In genomic region chr7:30169583-30170282, GRCm38 (mm10) we compare ENCODE assay signal across 8 mouse cellular contexts. TPM values are rescaled to one million over a fixed set of nuclear protein-coding genes. Genes with fewer than 3 reads are reported as not detected.
DNase-seq lines count a peak whose midpoint lies in the region; ATAC-seq lines count a peak whose summit lies in the region.

Gene Zfp146, minus strand, starts transcription at chr7:30169750.

- H3K9ac ChIP-seq in hindbrain, embryonic 15.5 days, result peak within 1 kb of the TSS; percentile 81

- H3K4me2 ChIP-seq in hindbrain, embryonic 15.5 days, result peak within 1 kb of the TSS; percentile 62

- peaks cover 15% of the 10 kb centered on the region for H3K36me3 ChIP-seq in hindbrain, embryonic 15.5 days

- H3K4me3 ChIP-seq in hindbrain, embryonic 15.5 days, result peak within 1 kb of the TSS; percentile 74

- peak; percentile 96 for ATAC-seq in hindbrain, embryonic 15.5 days (ENCODE audit: low FRiP score, low read depth)

- WGBS in hindbrain, embryonic 15.5 days, result under 1% methylated on average over 36 of the region's 36 CpGs

- no peaks in the 10 kb centered on the region for H3K9me3 ChIP-seq in hindbrain, embryonic 15.5 days

- peak; percentile 99 for DNase-seq in R1 (ENCODE audit: low read depth, low spot score)
- peak; percentile 90 to 95 for DNase-seq in cerebellum, postnatal 36 days
- peak; percentile 93 to 97 for DNase-seq in frontal cortex, postnatal 36 days (ENCODE audit: low spot score in 2 of 2)
- DNase-seq in left cerebral cortex, adult 11 months (ENCODE audit: low spot score), result peak; percentile 92
- DNase-seq in lung, postnatal 4 days, result peak; percentile 93
- peak; percentile 91 for DNase-seq in retina, postnatal 7 days (ENCODE audit: low read depth, low spot score)
- DNase-seq in urinary bladder, adult 2 months (ENCODE audit: low spot score), result peak; percentile 74

- peak within 1 kb of the TSS; percentile 96 for H3K27ac ChIP-seq in hindbrain, embryonic 15.5 days (replicated peaks)

- peaks cover 28% of the 10 kb centered on the region for H3K4me1 ChIP-seq in hindbrain, embryonic 15.5 days (replicated peaks)

- H3K27me3 ChIP-seq in hindbrain, embryonic 15.5 days, result no peaks in the 10 kb centered on the region

RNA-seq across cellular contexts. Expression of gene Zfp146, which starts in this region (rescaled TPM):
- 10.5 and 11.6 TPM in 2 replicates for polyA plus RNA-seq in hindbrain, embryonic 15.5 days (2015; fragmentation: Nextera tagmentation; extraction: Ambion mirVana)
- 49.8 and 50.1 TPM in 2 replicates for polyA plus RNA-seq in urinary bladder, adult 2 months (2012; rRNA removed)

Comparison
In these comparisons a context has a peak if more than half of its experiments do, and no peak if none do; other contexts are left out.
1. Peak in every context shown above with its lines: DNase-seq, ATAC-seq, H3K4me3 ChIP-seq and H3K27ac ChIP-seq.